Mouse (Mus musculus): ENCODE results near the gene Nrsn2. TPM values are rescaled to one million over a fixed set of nuclear protein-coding genes. Genes with fewer than 3 reads are reported as not detected.

The Nrsn2 gene
- 14.4 and 15.0 TPM in 2 replicates for polyA plus RNA-seq (2016; fragmentation: Nextera tagmentation; extraction: Ambion mirVana)

DNA sequence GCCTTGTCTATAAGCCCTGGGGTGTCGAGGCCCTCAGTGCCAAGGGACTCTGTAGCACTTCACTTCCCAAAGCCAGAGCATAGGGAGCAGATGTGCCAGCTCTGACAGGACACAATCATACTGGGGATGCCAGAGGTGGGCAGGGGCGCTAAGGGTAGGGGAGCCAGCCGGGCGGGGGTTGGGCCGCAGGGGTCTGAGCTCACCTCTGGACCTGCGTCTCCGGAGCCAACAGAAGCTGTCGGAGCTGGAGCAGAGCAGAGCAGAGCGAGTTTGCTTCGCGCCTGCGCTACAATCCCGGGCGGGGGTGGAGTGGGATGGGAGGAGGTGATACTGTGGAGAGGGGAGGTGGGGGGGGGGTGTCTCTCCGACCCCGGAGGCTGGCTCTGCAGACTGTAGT, at the start of gene Nrsn2:
Gene Nrsn2 (minus strand): TSS at position 294 of the 397 bp plus-strand sequence.
- H3K4me1 ChIP-seq: peaks cover 30% of the 10 kb centered on the region
- WGBS: under 1% methylated on average over 16 of the region's 16 CpGs
- peak within 1 kb of the TSS; percentile 92 for H3K27ac ChIP-seq
- H3K36me3 ChIP-seq: no peaks in the 10 kb centered on the region
- peaks cover 15% of the 10 kb centered on the region for H3K27me3 ChIP-seq
- H3K4me3 ChIP-seq: peak within 1 kb of the TSS; percentile 34
- H3K9me3 ChIP-seq (replicated peaks): no peaks in the 10 kb centered on the region
- peak within 1 kb of the TSS; percentile 53 for H3K4me2 ChIP-seq (replicated peaks)
- peak; percentile 71 for ATAC-seq (ENCODE audit: low FRiP score)
- peak within 1 kb of the TSS; percentile 59 for H3K9ac ChIP-seq

- Histone ChIP-seq H3K27ac (0 out of 2 replicates have a peak overlapping the region, but pooled peaks have one; percentile 97), H3K4me1 (peaks cover 30% of the 10 kb centered on the region), H3K9ac (no peak overlapping the region; the same call in 1 of the 2 replicates), H3K27me3 (no peaks in the 10 kb centered on the region), H3K36me3 (no peaks in the 10 kb centered on the region), H3K4me2 (replicated peaks) (peak overlapping the region; percentile 84), H3K9me3 (replicated peaks) (0 out of 2 replicates have a peak, but pooled peaks cover 3% of the 10 kb centered on the region), H3K4me3 (peak overlapping the region; percentile 95; the same call in 1 of the 2 replicates)
- WGBS: 97% methylated on average over 3 of the region's 3 CpGs
- ATAC-seq (ENCODE audit: low FRiP score): no peak
These were observed 39.3 kb upstream of the Nrsn2 start for GRCm38 (mm10) chr2:152415786-152416185.

DNA sequence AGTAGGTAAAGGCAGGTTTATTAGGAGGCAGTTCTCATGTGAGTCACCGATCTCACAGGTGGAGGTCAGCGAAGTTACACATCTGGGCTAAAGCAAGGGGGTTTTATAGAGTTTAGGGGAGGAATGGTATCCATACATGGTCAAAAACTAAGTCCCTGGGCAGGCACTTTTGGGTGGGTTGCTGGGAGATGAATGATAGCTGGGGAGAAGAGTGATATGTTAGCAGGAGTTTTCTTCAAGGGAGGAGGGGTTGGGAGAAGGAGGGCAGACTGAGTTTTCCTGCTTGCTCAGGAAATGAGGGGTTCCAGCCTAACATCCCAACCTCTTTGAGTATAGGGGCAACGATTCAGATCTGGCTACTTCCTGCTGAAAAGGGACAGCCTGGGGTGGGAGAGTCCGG, 38.8 kb upstream of the Nrsn2 start, which contains the start of gene 6820408C15Rik:
Gene 6820408C15Rik (plus strand): TSS at position 301 of the 400 bp plus-strand sequence.
- H3K9me3 ChIP-seq (replicated peaks): 0 out of 2 replicates have a peak, but pooled peaks cover 3% of the 10 kb centered on the region
- H3K4me3 ChIP-seq: peak within 1 kb of the TSS; percentile 95
- 26% methylated on average over 4 of the region's 4 CpGs for WGBS
- H3K27me3 ChIP-seq: no peaks in the 10 kb centered on the region
- H3K36me3 ChIP-seq: no peaks in the 10 kb centered on the region
- ATAC-seq (ENCODE audit: low FRiP score): no peak
- H3K9ac ChIP-seq: peak within 1 kb of the TSS; percentile 97
- H3K4me2 ChIP-seq (replicated peaks): peak within 1 kb of the TSS; percentile 84
- peaks cover 35% of the 10 kb centered on the region for H3K4me1 ChIP-seq
- peak within 1 kb of the TSS; percentile 97 for H3K27ac ChIP-seq

- peak; percentile 80 for ATAC-seq (ENCODE audit: low FRiP score)
- Histone ChIP-seq H3K4me3 (peak within 1 kb of the TSS; percentile 95), H3K4me2 (replicated peaks) (peak within 1 kb of the TSS; percentile 84), H3K27me3 (no peaks in the 10 kb centered on the region), H3K4me1 (peaks cover 41% of the 10 kb centered on the region), H3K36me3 (no peaks in the 10 kb centered on the region), H3K9me3 (replicated peaks) (0 out of 2 replicates have a peak, but pooled peaks cover 3% of the 10 kb centered on the region), H3K9ac (peak within 1 kb of the TSS; percentile 97), H3K27ac (peak within 1 kb of the TSS; percentile 97)
- under 1% methylated on average over 59 of the region's 65 CpGs for WGBS
These were observed 38.2 kb upstream of the Nrsn2 start, which contains the start of gene Zcchc3 for GRCm38 (mm10) chr2:152414591-152415165. Zcchc3 (minus strand) TSS chr2:152415027.

DNA sequence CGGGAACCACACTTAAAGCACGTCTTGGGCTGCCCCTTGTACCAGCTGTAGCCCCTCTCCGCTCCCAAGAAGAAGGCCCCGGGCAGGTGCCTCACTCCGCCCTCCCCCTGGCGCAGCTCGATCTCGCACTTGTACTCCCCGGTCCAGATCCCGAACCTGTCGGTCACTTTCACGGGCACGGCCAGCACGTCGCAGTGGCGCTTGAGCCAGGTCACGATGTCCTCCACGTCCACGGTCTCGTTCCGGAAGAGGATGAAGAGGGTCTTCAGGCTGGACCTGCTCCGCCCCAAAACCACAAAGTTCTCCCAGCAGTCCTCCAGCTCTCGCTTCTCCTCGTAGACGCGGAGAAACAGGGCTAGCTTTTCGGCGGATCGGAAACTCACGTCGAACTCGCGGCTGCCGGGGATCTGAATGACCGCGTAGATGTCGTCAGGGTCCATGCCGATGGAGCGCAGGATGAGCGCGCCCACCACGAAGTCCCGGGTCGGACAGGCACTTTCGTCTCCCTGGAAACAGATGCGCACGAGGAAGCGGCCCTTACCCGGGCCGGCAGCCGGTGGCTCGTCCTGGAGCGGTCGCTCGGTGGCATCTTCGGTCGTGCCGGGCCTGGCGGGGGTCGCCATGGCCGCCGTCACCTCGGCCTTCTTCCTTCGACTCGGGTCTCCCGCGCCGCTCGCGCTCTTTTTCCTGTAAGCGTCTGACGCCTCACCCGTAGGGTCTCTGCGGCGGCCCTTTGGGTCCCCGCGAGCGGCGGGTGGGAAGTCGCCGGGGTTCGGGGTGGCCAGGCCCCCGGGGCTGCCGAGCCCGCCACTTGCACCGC, 37.5 kb upstream of the Nrsn2 start:
- peak overlapping the region; percentile 97 for H3K27ac ChIP-seq
- peak overlapping the region; percentile 84 for H3K4me2 ChIP-seq (replicated peaks)
- H3K4me3 ChIP-seq: peak overlapping the region; percentile 95
- peak; percentile 11; the same call in 1 of the 2 replicates for ATAC-seq (ENCODE audit: low FRiP score)
- WGBS: under 1% methylated on average over 85 of the region's 86 CpGs
- H3K4me1 ChIP-seq: peaks cover 46% of the 10 kb centered on the region
- H3K27me3 ChIP-seq: no peaks in the 10 kb centered on the region
- peak overlapping the region; percentile 97 for H3K9ac ChIP-seq
- no peaks in the 10 kb centered on the region for H3K36me3 ChIP-seq
- 0 out of 2 replicates have a peak, but pooled peaks cover 3% of the 10 kb centered on the region for H3K9me3 ChIP-seq (replicated peaks)

DNA sequence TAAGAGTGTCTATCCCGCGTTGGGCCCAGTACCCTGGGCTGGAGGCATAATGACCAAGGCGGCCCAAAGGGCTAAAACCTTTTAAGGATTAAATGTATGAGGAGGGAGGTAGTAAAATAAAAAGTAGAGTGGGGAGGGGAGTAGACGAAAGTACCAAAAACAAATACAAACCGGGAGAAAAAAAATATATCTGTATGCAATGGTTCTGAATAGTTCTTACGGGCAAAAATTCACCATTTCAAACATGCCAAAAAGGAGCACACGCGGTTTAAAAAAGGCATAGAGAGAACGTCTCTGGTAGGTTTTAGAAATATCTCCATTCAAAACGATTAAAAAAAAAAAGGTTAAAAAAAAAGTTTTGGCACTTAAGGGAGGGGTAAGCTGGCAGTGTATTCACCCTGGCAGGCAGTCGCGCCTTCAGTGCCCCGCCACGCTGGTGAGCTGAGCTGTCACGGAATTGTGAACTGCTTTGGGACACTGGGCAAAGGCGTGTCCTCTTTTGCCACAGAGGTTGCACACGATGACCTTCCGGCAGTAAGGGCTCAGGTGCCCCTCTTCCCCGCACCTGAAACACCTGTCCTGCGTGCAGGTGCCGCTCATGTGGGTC, 36.8 kb upstream of the Nrsn2 start:
- H3K4me3 ChIP-seq: peak overlapping the region; percentile 95
- H3K9ac ChIP-seq: peak overlapping the region; percentile 97
- H3K36me3 ChIP-seq: no peaks in the 10 kb centered on the region
- peaks cover 46% of the 10 kb centered on the region for H3K4me1 ChIP-seq
- no peak for ATAC-seq (ENCODE audit: low FRiP score)
- H3K27me3 ChIP-seq: no peaks in the 10 kb centered on the region
- peak overlapping the region; percentile 97; the same call in 1 of the 2 replicates for H3K27ac ChIP-seq
- 1% methylated on average over 21 of the region's 21 CpGs for WGBS
- H3K9me3 ChIP-seq (replicated peaks): 0 out of 2 replicates have a peak, but pooled peaks cover 3% of the 10 kb centered on the region
- H3K4me2 ChIP-seq (replicated peaks): peak overlapping the region; percentile 84

- 3% methylated on average over 15 of the region's 15 CpGs for WGBS
- Histone ChIP-seq H3K4me1 (peaks cover 46% of the 10 kb centered on the region), H3K4me3 (peak overlapping the region; percentile 95)
These were observed 36.2 kb upstream of the Nrsn2 start for GRCm38 (mm10) chr2:152412526-152413157.

DNA sequence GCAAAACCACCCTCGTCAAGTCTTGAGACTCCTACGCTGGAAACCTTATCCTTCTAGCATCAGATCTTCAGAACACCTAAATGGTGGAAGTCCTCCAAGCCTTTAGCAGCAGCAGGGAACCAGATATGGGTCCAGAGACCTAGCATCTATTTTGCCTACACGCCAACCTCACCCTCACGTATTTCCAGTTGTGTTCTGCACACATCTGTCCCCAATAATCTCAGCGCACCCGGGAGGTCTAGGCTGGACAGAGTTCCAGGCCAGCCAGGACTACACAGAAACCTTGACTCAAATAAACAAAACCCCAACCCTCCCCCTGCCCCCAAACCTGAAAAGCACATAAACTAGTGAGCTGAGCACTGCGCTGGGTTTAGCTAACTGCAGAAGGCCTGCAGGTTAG, 35.0 kb upstream of the Nrsn2 start:
- peak overlapping the region; percentile 97 for H3K27ac ChIP-seq
- no peaks in the 10 kb centered on the region for H3K27me3 ChIP-seq
- H3K9ac ChIP-seq: peak overlapping the region; percentile 56
- no peaks in the 10 kb centered on the region for H3K36me3 ChIP-seq
- peak overlapping the region; percentile 95 for H3K4me3 ChIP-seq
- 0 out of 2 replicates have a peak, but pooled peaks cover 3% of the 10 kb centered on the region for H3K9me3 ChIP-seq (replicated peaks)
- peak; percentile 0; the same call in 1 of the 2 replicates for ATAC-seq (ENCODE audit: low FRiP score)
- peaks cover 49% of the 10 kb centered on the region for H3K4me1 ChIP-seq
- WGBS: 2% methylated on average over 7 of the region's 7 CpGs
- peak overlapping the region; percentile 84 for H3K4me2 ChIP-seq (replicated peaks)

More at GRCm38 (mm10) chr2:152412526-152413157, 36.2 kb upstream of the Nrsn2 start:
- Histone ChIP-seq H3K27me3 (no peaks in the 10 kb centered on the region), H3K4me2 (replicated peaks) (peak overlapping the region; percentile 84), H3K9me3 (replicated peaks) (0 out of 2 replicates have a peak, but pooled peaks cover 3% of the 10 kb centered on the region), H3K36me3 (no peaks in the 10 kb centered on the region), H3K9ac (peak overlapping the region; percentile 97), H3K27ac (peak overlapping the region; percentile 97)
- no peak for ATAC-seq (ENCODE audit: low FRiP score)

DNA sequence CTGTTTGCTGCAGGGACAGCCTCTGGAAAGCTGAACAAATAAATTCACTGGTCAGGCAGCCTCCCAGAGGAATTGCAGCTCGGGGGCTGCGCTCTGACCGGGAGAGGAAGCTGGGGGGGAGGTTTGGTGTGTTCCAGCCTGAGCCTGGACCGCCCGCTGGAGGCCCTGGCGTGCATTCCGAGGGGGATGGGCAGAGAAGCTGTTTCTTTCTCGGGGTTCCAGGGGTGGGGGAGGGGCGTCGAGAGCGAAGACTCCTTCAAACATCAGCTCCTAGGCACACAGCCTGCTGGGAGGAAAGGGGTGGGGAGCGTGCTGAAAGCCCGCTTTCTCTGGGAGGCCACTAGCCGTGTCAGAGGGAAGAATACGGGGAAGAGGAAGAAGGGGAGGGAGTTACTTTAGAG, 34.5 kb upstream of the Nrsn2 start:
- Histone ChIP-seq H3K9me3 (replicated peaks) (0 out of 2 replicates have a peak, but pooled peaks cover under 1% of the 10 kb centered on the region), H3K27me3 (no peaks in the 10 kb centered on the region), H3K27ac (peak overlapping the region; percentile 97), H3K4me3 (peak overlapping the region; percentile 95), H3K4me2 (replicated peaks) (peak overlapping the region; percentile 84), H3K4me1 (peaks cover 53% of the 10 kb centered on the region), H3K9ac (peak overlapping the region; percentile 56), H3K36me3 (no peaks in the 10 kb centered on the region)
- ATAC-seq (ENCODE audit: low FRiP score): peak; percentile 72
- 2% methylated on average over 15 of the region's 15 CpGs for WGBS

DNA sequence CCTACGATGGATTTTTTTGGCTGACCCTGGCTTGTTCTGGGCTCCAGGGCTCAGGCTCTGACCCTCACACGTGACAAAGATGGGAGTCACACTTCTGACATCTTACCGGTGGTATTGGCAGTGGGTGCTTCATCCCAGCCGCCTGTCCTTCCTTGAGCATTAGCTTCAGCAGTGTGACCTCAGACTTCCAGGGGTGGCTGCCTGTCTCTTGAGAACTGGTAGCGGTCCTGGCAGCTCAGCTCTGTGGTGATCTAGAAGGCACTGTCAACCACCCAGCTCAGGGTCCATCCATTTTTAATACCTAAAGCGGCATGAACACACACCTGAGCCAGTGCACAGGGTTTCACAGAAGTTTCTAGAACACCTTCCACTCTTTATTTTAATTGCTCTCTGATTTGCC, 33.3 kb upstream of the Nrsn2 start:
- Histone ChIP-seq H3K9me3 (replicated peaks) (no peaks in the 10 kb centered on the region), H3K9ac (0 out of 2 replicates have a peak overlapping the region, but pooled peaks have one; percentile 27), H3K4me1 (peaks cover 53% of the 10 kb centered on the region), H3K27ac (peak overlapping the region; percentile 97), H3K4me3 (no peak overlapping the region), H3K4me2 (replicated peaks) (no peak overlapping the region), H3K36me3 (no peaks in the 10 kb centered on the region), H3K27me3 (no peaks in the 10 kb centered on the region)
- no peak for ATAC-seq (ENCODE audit: low FRiP score)
- WGBS: 75% methylated on average over 6 of the region's 6 CpGs

- no peaks in the 10 kb centered on the region for H3K9me3 ChIP-seq (replicated peaks)
- no peaks in the 10 kb centered on the region for H3K27me3 ChIP-seq
- ATAC-seq (ENCODE audit: low FRiP score): peak; percentile 95
- H3K4me1 ChIP-seq: peaks cover 34% of the 10 kb centered on the region
- peak overlapping the region; percentile 62 for H3K4me2 ChIP-seq (replicated peaks)
- H3K27ac ChIP-seq: peak overlapping the region; percentile 79
- H3K9ac ChIP-seq: peak overlapping the region; percentile 40; the same call in 1 of the 2 replicates
- H3K36me3 ChIP-seq: no peaks in the 10 kb centered on the region
- WGBS: 1% methylated on average over 19 of the region's 19 CpGs
- peak overlapping the region; percentile 31 for H3K4me3 ChIP-seq
These were observed 29.7 kb upstream of the Nrsn2 start for GRCm38 (mm10) chr2:152406126-152406525.

Measured in hindbrain, embryonic 12.5 days (tissue).